Mouse (Mus musculus) myocyte (in vitro differentiated cells): Measurements from ENCODE around the gene Prr14l.
"Not testable (repeated sequence)": the region's sequence is repeated elsewhere in the genome, so short reads cannot be mapped to it uniquely, and the experiment has no call there.

Source experiments
- E2F4 ChIP-seq: IDR thresholded peaks from one replicate; pipeline ENCODE4 v1.6.1; 2011; ENCODE audit warnings: mild to moderate bottlenecking, control low read depth, moderate library complexity; ENCODE audit not compliant: insufficient read depth
- MAX ChIP-seq: IDR thresholded peaks from one replicate; pipeline ENCODE4 v1.6.1; 2011; ENCODE audit warnings: low read depth, mild to moderate bottlenecking, control low read depth
- MYOG ChIP-seq, 3 experiments: IDR thresholded peaks; one replicate each; pipeline ENCODE4 v1.6.1; 2011; ENCODE audit warnings: control low read depth in 2 of 3, low read depth in 2 of 3, mild to moderate bottlenecking in 2 of 3; ENCODE audit not compliant: insufficient read length in 2 of 3, control insufficient read depth in 1 of 3, insufficient read depth in 1 of 3
- POLR2A ChIP-seq: IDR thresholded peaks from one replicate; pipeline ENCODE4 v1.6.1; 2011; ENCODE audit warnings: low read depth, mild to moderate bottlenecking, control low read depth, moderate library complexity; ENCODE audit not compliant: insufficient read length
- POLR2AphosphoS2 ChIP-seq: IDR thresholded peaks from one replicate; pipeline ENCODE4 v1.6.1; 2011; ENCODE audit warnings: low read depth, control low read depth; ENCODE audit not compliant: insufficient read length
- REST ChIP-seq: IDR thresholded peaks from one replicate; pipeline ENCODE4 v1.6.1; 2011; ENCODE audit warnings: mild to moderate bottlenecking, control low read depth, moderate library complexity; ENCODE audit not compliant: insufficient read depth, insufficient read length
- TCF12 ChIP-seq: IDR thresholded peaks from one replicate; pipeline ENCODE4 v1.6.1; 2011; ENCODE audit warnings: mild to moderate bottlenecking, control low read depth; ENCODE audit not compliant: poor library complexity, insufficient read depth, severe bottlenecking
- USF1 ChIP-seq: IDR thresholded peaks from one replicate; pipeline ENCODE4 v1.6.1; 2011; ENCODE audit warnings: low read depth, mild to moderate bottlenecking, control low read depth, moderate library complexity

GRCm38 (mm10) chr5:32849580-32849979 lies 4.5 kb downstream of the Prr14l start:
- not testable (repeated sequence) for TF ChIP-seq USF1; E2F4; MYOG (IDR thresholded peaks at IDR 0.05; ENCODE audit: control insufficient read depth in 1 of 3, insufficient read depth in 1 of 3, insufficient read length in 2 of 3, low read depth in 2 of 3); REST; POLR2A; POLR2AphosphoS2; MAX; TCF12
